Mouse (Mus musculus) gastrocnemius, adult 18-20 months (tissue): ENCODE measurements around the gene Ubn1. TPM values are rescaled to one million over a fixed set of nuclear protein-coding genes. Genes with fewer than 3 reads are reported as not detected.

ENCODE experiments used
- total RNA-seq, 2 experiments: library from RNA; stranded (reverse); gene quantifications; 2 replicates each; pipeline ENCODE4 v1.2.3; 2021

Ubn1 gene
- total RNA-seq, 2 experiments from 2014 or later = 19.5 to 23.9 TPM

Other genes starting within 250 kb of the Ubn1 start
- gene 4930562C15Rik, start 214.6 kb upstream of the Ubn1 start, total RNA-seq = not detected
- 10 to 100 TPM; 35.4 to 37.6 TPM for gene Ubald1, start 169.7 kb upstream of the Ubn1 start, total RNA-seq
- gene Mgrn1, start 163.8 kb upstream of the Ubn1 start, total RNA-seq = 10 to 100 TPM; 54.2 to 62.4 TPM
- 10 to 100 TPM; 10.1 to 12.5 TPM for gene Nudt16l1, start 111.3 kb upstream of the Ubn1 start, total RNA-seq
- 10 to 100 TPM in 1 of 2 experiments, 1 to 10 TPM in 1; 9.2 to 10.7 TPM for gene Anks3, start 85.9 kb upstream of the Ubn1 start, total RNA-seq
- not detected for gene Sept12, start 52.2 kb upstream of the Ubn1 start, total RNA-seq
- gene Smim22, start 42.8 kb upstream of the Ubn1 start, total RNA-seq = not detected
- gene Rogdi, start 36.5 kb upstream of the Ubn1 start, total RNA-seq = 1 to 10 TPM; 4.9 to 5.7 TPM
- 10 to 100 TPM; 28.9 to 32.3 TPM for gene Glyr1, start 194 bp upstream of the Ubn1 start, total RNA-seq
- gene Ppl, start 82.4 kb downstream of the Ubn1 start, total RNA-seq = 1 to 10 TPM; 3.1 to 3.6 TPM
- 10 to 100 TPM; 10.9 to 12.9 TPM for gene Sec14l5, start 97.1 kb downstream of the Ubn1 start, total RNA-seq
- 1 to 10 TPM; 6.9 TPM for gene Nagpa, start 154.0 kb downstream of the Ubn1 start, total RNA-seq
- gene AU021092, start 172.2 kb downstream of the Ubn1 start, total RNA-seq = 1 to 10 TPM; 2.6 to 3.8 TPM
- gene Alg1, start 183.6 kb downstream of the Ubn1 start, total RNA-seq = 10 to 100 TPM in 1 of 2 experiments, 1 to 10 TPM in 1; 8.8 to 10.7 TPM
- 1 to 10 TPM; 6.5 to 6.9 TPM for gene Eef2kmt, start 205.9 kb downstream of the Ubn1 start, total RNA-seq